Mouse (Mus musculus): ENCODE measurements at regions not wholly inside any gene's neighbourhood (a gene's known extent, or its start where the extent isn't known, plus 50 kb on each side); places are given as distances from the start of the nearest gene placed in this dataset.

DNA sequence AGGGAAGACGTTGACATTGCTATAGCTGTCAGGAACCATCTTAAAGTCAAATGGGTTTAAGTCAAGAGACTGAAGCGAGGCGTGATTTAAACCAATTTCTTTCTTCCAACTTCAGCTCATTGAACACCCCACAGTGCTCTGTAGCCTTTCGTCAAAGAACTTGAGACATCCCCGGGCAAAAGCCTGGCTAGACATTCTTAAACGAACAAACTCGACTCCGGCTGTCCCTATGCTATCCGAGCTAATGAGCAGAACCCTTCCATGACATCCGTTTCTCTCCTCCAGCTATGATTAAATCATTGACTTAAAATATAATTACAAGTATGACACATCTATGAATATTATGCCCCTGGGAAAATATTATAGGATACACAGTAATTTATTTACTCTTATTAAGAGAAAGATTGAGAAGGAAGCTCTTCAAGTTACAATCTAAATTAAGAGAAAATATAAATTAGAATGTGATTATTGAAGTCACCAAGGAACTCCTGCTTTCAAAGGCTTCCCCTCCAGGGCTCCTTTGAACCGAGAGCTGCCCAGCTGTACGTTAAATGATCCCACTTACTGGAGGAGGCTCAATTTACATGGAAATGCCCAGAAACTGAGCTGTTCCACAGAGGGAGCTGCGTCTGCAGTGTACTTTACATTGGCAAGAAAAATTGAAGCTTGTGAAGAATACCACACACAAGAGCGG lies 253.2 kb downstream of the Pax3 start:
- intact Hi-C loops (cut with DNase I; ENCODE audit: low total_unique reads), result no loop called here
- DNase-seq, result no peak

- intact Hi-C loops (cut with DNase I; ENCODE audit: low total_unique reads), result no loop called here
- no peak for DNase-seq
Measured at GRCm38 (mm10) chr1:77943101-77943500, 253.8 kb downstream of the Pax3 start.

DNA sequence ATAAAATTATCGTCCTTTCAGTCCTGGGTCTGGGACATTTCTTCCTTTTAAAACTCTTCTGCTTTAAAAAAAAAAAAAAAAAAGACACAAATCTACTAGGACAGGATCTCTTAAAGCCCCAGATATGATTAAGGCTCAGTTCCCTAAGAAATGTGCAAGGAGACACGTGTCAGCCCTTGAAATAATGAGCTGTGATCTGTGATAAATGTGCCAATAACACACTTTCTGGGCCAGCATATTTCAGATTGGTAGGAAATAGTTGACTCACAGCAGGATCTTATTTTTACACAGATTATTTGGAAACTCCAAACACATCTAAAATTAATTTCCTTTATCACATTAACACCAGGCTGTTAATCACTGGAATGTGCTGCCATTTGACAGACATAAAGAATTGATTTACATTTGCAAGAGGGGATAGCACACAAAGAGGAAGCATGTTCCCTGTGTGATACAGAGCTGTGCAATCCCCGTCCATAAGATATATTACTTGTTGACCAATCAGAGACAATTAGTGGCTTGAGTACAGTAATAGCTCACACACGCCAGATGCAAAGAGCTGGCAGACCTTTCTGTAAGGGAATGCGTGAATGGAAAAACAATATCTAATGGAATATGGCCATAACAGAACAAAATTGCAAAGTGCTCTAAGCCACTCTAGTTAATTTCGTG lies 263.7 kb downstream of the Pax3 start:
- intact Hi-C loops (cut with DNase I; ENCODE audit: low total_unique reads), result no loop called here
- no peak for DNase-seq

- no peak for DNase-seq
- intact Hi-C loops (cut with DNase I; ENCODE audit: low total_unique reads), result no loop called here
Measured at GRCm38 (mm10) chr1:77932226-77932625, 264.7 kb downstream of the Pax3 start.

DNA sequence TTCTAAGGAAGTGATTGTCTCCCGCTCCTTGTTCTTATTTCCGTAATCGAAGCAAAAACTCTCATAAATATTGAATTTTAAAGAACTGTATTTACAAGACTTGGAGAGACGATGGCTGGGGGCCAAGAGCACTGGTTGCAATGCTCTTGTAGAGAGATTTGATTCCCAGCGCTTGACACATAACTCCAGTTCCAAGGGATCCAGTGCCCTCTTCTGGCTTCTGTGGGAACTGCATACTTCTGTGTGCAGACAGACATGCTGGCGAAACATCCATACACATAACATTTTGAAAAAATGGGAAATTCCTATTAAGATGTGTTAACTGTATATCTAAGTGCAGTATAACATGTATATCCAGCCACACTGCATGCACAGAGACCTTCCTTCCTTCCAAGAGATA lies 266.3 kb downstream of the Pax3 start:
- intact Hi-C loops (cut with DNase I; ENCODE audit: low total_unique reads), result no loop called here
- no peak for DNase-seq

DNA sequence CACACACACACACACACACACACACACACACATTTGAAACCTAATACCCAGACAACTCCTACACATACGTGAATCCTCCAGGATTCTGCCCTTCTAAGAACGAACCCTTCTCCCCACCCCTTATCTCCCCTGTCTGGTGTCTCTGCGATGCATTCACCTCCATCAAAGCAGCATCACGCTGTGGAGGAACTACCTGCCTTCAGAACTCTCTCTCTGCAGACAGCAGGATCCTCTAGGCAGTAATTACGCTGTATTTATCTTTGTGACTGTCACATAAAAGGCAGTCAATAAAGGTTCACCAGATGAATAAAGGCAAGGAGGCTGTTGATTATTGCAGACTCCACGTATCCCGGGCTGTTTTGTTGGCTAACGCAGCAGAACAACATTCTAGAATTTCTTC lies 267.4 kb downstream of the Pax3 start:
- DNase-seq, result no peak
- intact Hi-C loops (cut with DNase I; ENCODE audit: low total_unique reads), result no loop called here

GRCm38 (mm10) chr1:77926146-77926545 lies 270.8 kb downstream of the Pax3 start:
- no peak for DNase-seq
- intact Hi-C loops (cut with DNase I; ENCODE audit: low total_unique reads), result no loop called here

- intact Hi-C loops (cut with DNase I; ENCODE audit: low total_unique reads), result no loop called here
- no peak for DNase-seq
Measured at GRCm38 (mm10) chr1:77896226-77896625, 300.7 kb downstream of the Pax3 start.

- intact Hi-C loops (cut with DNase I; ENCODE audit: low total_unique reads), result no loop called here
- DNase-seq, result no peak
Measured at GRCm38 (mm10) chr1:77879026-77879425, 317.9 kb downstream of the Pax3 start.

DNA sequence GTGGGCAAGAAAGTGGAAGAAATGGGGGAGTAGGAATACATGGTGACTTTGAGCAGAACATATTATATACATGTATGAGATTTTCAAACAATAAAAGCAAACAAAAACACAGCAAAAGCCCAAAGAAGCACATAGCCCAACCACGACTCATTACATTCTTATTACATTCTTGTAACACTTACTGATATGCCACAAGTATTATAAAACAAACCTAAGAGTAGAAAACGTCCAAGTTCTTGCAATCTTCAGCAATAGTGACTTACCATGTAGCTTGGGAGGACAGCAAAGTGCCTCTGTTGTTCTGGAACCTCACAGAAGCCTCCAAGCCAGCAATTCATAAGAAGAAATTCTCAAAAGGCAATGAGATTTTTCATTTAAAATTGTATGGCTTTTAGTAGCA lies 326.8 kb downstream of the Pax3 start:
- intact Hi-C loops (cut with DNase I; ENCODE audit: low total_unique reads), result no loop called here

GRCm38 (mm10) chr1:77869174-77869573 lies 327.8 kb downstream of the Pax3 start:
- intact Hi-C loops (cut with DNase I; ENCODE audit: low total_unique reads), result no loop called here
- DNase-seq, result no peak

More for the DNA sequence above, 326.8 kb downstream of the Pax3 start:
- DNase-seq, result no peak

DNA sequence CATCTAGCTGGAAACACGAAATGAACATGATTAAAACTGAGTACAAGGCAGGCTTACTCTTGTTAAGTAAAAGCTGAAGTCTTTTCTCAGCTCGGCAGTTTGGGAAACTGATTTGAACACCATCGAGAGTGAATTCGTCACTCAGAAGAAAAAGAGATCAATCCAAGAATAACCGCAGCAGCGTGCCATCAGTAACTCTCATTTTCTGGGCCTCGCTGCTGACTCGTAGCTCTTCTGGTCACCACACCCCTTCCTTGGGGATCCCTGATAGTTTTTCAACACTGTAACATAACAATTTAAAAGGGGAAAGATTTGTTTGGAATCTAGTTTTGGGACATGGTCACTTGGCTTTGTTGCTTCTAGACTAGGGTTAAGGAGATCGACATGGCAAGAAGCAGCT lies 337.0 kb downstream of the Pax3 start:
- intact Hi-C loops (cut with DNase I; ENCODE audit: low total_unique reads), result no loop called here
- DNase-seq, result no peak

DNA sequence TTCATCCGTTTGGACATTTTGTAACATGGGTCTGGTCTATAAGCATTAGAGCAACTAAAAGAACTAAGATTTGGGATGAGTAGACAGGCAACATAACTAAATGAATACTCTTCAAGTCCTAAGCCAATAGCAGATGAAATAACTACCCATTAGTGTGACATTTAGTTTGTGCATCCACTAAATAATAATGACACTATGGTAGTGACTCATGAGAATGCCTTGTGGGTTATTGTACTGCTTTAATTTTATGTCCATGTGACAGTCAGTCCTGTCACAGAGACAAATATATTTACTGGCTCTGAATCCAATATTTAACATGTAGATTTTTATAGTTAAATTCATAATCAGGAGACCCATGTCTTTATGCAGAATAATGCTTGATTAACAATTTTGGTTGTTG lies 339.5 kb upstream of the Epha4 start:
- intact Hi-C loops (cut with DNase I; ENCODE audit: low total_unique reads), result no loop called here

GRCm38 (mm10) chr1:77847766-77848615 lies 333.1 kb upstream of the Epha4 start:
- intact Hi-C loops (cut with DNase I; ENCODE audit: low total_unique reads), result no loop called here
- DNase-seq, result no peak

More for the DNA sequence above, 339.5 kb upstream of the Epha4 start:
- no peak for DNase-seq

GRCm38 (mm10) chr1:77846039-77846727 lies 331.3 kb upstream of the Epha4 start:
- intact Hi-C loops (cut with DNase I; ENCODE audit: low total_unique reads), result no loop called here
- no peak for DNase-seq

DNA sequence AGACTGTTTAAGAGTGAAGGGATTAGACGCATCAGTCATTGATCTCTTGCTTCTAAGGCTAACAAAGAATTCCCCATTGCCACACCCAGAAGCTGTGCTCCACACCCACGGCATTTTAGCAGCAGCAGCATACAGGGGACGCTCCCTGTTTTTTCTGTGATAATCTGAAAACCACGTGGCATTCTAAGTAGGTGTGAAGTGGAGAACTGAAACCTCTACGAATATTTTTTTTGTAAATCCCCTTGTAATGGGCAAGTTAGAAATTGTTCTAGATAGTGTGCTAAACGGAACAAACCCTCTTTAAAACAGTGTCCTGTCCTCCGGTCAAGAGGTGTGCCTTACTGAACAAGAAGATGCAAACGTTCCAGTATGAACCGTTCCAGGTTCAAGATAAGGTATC lies 325.8 kb upstream of the Epha4 start:
- no peak for DNase-seq
- intact Hi-C loops (cut with DNase I; ENCODE audit: low total_unique reads), result no loop called here

DNA sequence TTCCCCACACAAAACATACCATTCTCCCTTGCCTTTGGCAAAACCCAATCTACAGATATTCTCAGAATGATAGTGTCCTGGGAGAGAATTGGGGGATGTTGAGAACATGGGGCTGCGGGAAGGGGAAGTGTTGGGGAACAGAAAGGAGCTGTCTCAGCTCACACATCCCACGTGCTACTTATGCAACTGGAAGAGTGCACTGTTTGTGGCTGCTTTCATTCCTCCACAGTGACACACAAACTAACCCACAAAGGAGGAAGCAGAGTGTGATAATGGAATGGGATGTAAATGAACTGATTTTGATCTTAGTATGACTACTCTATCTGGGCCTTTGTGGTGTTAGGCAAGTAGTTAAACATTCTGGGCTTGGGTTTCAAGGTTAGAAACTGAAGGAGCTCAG lies 317.3 kb upstream of the Epha4 start:
- intact Hi-C loops (cut with DNase I; ENCODE audit: low total_unique reads), result no loop called here
- no peak for DNase-seq

GRCm38 (mm10) chr1:77824716-77825387 lies 310.0 kb upstream of the Epha4 start:
- no peak for DNase-seq
- intact Hi-C loops (cut with DNase I; ENCODE audit: low total_unique reads), result no loop called here
